Mouse (Mus musculus) heart, adult 2 months (tissue): ENCODE measurements around the gene Akap2.

Experiments
- CTCF ChIP-seq: fragments of 200-600 bp; IDR thresholded peaks from 2 replicates; pipeline ENCODE4 v1.8.1; 2022; ENCODE audit warnings: antibody characterized with exemption, mild to moderate bottlenecking, moderate library complexity
- EP300 ChIP-seq: fragments of 200-500 bp; IDR thresholded peaks from 2 replicates; pipeline ENCODE4 v1.6.1; 2011; ENCODE audit warnings: low read depth, low read length, control low read depth; ENCODE audit not compliant: insufficient read depth
- POLR2A ChIP-seq: fragments of 200-500 bp; IDR thresholded peaks from 2 replicates; pipeline ENCODE4 v1.6.1; 2011; ENCODE audit warnings: mild to moderate bottlenecking, low read depth, low read length, control low read depth; ENCODE audit not compliant: insufficient read depth

GRCm38 (mm10) chr4:57733445-57733844 lies 16.0 kb downstream of the Akap2 start:
- TF ChIP-seq CTCF (no peak), EP300 (no peak), POLR2A (no peak)
